Mouse (Mus musculus) heart, embryonic 12.5 days (tissue): ENCODE data around the gene Tex101. TPM values are rescaled to one million over a fixed set of nuclear protein-coding genes. Genes with fewer than 3 reads are reported as not detected.

Source experiments
- ATAC-seq: fragments of 200-750 bp; cut with Nextera tagmentation; 2 replicates; pipeline ENCODE4 v1.8.0; 2017; ENCODE audit warnings: moderate TSS enrichment, moderate library complexity; ENCODE audit not compliant: insufficient number of reproducible peaks, low FRiP score
- H3K27ac ChIP-seq: fragments of 300-500 bp; sonication (generic); 2 replicates; pipeline ENCODE4 v1.5.1; 2016; ENCODE audit warnings: mild to moderate bottlenecking, moderate library complexity; ENCODE audit not compliant: poor library complexity, severe bottlenecking
- H3K27me3 ChIP-seq: fragments of 300-500 bp; sonication (generic); replicated peaks from 2 replicates; pipeline ENCODE4 v1.6.1; 2016; ENCODE audit warnings: mild to moderate bottlenecking, moderate library complexity
- H3K36me3 ChIP-seq: fragments of 300-500 bp; sonication (generic); 2 replicates; pipeline ENCODE4 v1.6.1; 2016; ENCODE audit warnings: mild to moderate bottlenecking, moderate library complexity
- H3K4me1 ChIP-seq: fragments of 300-500 bp; sonication (generic); replicated peaks from 2 replicates; pipeline ENCODE4 v1.6.1; 2016; ENCODE audit warnings: mild to moderate bottlenecking
- H3K4me2 ChIP-seq: fragments of 300-500 bp; sonication (generic); 2 replicates; pipeline ENCODE4 v1.6.1; 2016; ENCODE audit warnings: mild to moderate bottlenecking, moderate library complexity
- H3K4me3 ChIP-seq: fragments of 300-500 bp; sonication (generic); 2 replicates; pipeline ENCODE4 v1.5.1; 2016; ENCODE audit warnings: mild to moderate bottlenecking
- H3K9ac ChIP-seq: fragments of 300-500 bp; sonication (generic); 2 replicates; pipeline ENCODE4 v1.6.1; 2016; ENCODE audit warnings: mild to moderate bottlenecking, moderate library complexity
- H3K9me3 ChIP-seq: fragments of 300-500 bp; sonication (generic); replicated peaks from 2 replicates; pipeline ENCODE4 v1.6.1; 2016; ENCODE audit warnings: mild to moderate bottlenecking, moderate library complexity
- WGBS: fragments of 180-500 bp; shearing (Covaris S2); methylation state at CpG from one replicate; pipeline ENCODE4 v1.1.7; 2016; 5-methylcytosine and 5-hydroxymethylcytosine counted together
- polyA plus RNA-seq: library from polyadenylated mRNA; unstranded; fragments of >200 nt; fragmentation: Nextera tagmentation; extraction: Ambion mirVana; gene quantifications from 2 replicates; pipeline ENCODE4 v1.2.1, GENCODE M21; 2016

The Tex101 gene
- polyA plus RNA-seq, 1 experiment from 2014 or later, result not detected

DNA sequence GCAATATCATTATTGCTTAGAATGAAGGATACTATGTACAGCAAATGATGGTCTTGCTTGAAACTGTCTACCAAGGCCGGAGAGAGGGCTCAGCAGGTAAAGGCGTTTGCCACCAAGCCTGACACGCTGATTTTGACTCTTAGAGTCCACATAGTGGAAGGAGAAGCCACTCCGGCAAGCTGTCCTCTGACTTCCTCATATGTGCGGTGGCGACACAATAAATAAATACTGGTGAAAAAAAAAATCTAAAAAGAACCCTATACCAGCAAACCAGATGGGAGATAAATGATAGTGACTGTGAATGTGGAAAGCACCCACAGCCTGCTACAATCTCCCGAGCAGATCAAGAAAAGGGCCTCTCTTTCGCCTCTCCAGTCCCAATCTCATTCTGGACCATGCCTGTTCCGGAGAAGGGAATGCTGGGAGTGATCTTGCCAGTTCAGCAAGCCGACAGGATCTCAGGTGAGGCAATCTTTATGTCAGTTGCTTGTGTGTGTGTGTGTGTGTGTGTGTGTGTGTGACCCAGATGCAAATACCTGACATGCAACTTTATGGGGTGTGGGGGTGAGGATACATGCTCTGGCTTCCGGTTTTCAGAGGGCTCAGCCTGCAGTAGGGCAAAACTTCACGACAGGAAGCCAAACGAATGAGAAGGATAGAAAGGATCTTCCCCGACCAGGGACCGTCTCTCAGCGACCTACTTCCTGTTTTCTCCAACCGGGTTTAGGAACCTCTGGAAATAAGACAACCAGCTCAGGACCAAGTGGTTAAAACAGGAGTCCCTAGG is 15.2 kb downstream of the Tex101 start:
- no peak overlapping the region for H3K27ac ChIP-seq
- 59% methylated on average over 17 of the region's 17 CpGs for WGBS
- ATAC-seq, result no peak
- H3K9ac ChIP-seq, result no peak overlapping the region
- H3K36me3 ChIP-seq, result no peaks in the 10 kb centered on the region
- H3K4me2 ChIP-seq, result no peak overlapping the region
- no peak overlapping the region for H3K4me3 ChIP-seq
- H3K27me3 ChIP-seq, result no peaks in the 10 kb centered on the region
- H3K4me1 ChIP-seq, result no peaks in the 10 kb centered on the region
- no peaks in the 10 kb centered on the region for H3K9me3 ChIP-seq

GRCm38 (mm10) chr7:24659737-24660357 is 16.6 kb downstream of the Tex101 start:
- Histone ChIP-seq H3K27me3 (no peaks in the 10 kb centered on the region), H3K9me3 (no peaks in the 10 kb centered on the region), H3K4me2 (no peak overlapping the region), H3K4me1 (no peaks in the 10 kb centered on the region), H3K36me3 (no peaks in the 10 kb centered on the region), H3K27ac (no peak overlapping the region), H3K9ac (no peak overlapping the region), H3K4me3 (no peak overlapping the region)
- ATAC-seq, result no peak
- WGBS, result 50% methylated on average over 12 of the region's 12 CpGs

DNA sequence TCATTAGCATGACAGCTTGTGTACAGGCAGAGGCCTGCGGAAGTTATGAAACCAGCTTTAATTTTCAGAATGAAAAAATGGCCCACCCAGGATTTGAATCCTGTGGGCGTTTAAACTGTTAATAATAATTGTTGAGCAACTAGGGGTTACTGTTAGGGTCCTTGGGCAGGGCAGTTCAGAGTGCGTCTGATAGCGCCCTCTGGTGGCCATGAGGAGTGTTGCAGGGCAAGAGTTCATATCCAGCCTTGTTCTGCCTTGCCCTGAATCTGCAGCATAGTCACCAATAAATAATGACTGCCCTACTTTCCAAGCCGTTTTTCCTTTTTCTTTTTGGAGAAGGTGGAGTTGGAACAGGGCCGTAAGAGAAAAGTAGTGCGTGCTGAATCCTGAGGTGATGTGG is 22.8 kb downstream of the Tex101 start:
- no peak overlapping the region for H3K4me2 ChIP-seq
- no peaks in the 10 kb centered on the region for H3K9me3 ChIP-seq
- no peaks in the 10 kb centered on the region for H3K36me3 ChIP-seq
- no peak overlapping the region for H3K27ac ChIP-seq
- no peak overlapping the region for H3K9ac ChIP-seq
- no peaks in the 10 kb centered on the region for H3K27me3 ChIP-seq
- 20% methylated on average over 7 of the region's 7 CpGs for WGBS
- H3K4me3 ChIP-seq, result no peak overlapping the region
- ATAC-seq, result no peak
- no peaks in the 10 kb centered on the region for H3K4me1 ChIP-seq

DNA sequence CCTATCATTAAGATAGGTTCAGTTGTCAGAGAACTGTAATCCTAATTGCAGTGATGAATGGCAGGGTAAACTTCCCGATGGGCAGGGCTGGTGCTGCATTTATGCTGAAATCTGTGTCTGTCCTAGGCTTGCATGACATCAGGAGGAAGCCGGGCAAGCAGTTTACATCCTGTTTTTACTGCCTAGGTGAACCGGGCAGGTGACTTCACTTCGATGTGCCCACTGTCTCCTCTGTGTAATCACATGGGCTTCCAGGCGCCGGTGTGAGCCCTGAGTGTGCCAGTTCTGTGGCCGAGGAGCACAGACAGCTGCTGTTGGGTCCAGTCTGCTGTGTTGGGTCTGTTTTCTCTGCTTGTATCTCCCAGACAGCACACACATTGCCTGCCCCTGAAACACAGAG is 30.0 kb downstream of the Tex101 start:
- Histone ChIP-seq H3K4me2 (no peak overlapping the region), H3K9ac (no peak overlapping the region), H3K9me3 (no peaks in the 10 kb centered on the region), H3K27me3 (peaks cover 20% of the 10 kb centered on the region), H3K4me1 (no peaks in the 10 kb centered on the region), H3K4me3 (no peak overlapping the region), H3K27ac (no peak overlapping the region), H3K36me3 (no peaks in the 10 kb centered on the region)
- no peak for ATAC-seq
- 67% methylated on average over 7 of the region's 7 CpGs for WGBS

- 69% methylated on average over 7 of the region's 7 CpGs for WGBS
- no peaks in the 10 kb centered on the region for H3K4me1 ChIP-seq
- no peak overlapping the region for H3K4me3 ChIP-seq
- peaks cover 31% of the 10 kb centered on the region for H3K27me3 ChIP-seq
- H3K9ac ChIP-seq, result no peak overlapping the region
- H3K27ac ChIP-seq, result no peak overlapping the region
- H3K36me3 ChIP-seq, result no peaks in the 10 kb centered on the region
- no peak for ATAC-seq
- no peak overlapping the region for H3K4me2 ChIP-seq
- H3K9me3 ChIP-seq, result no peaks in the 10 kb centered on the region
Measured at GRCm38 (mm10) chr7:24644996-24645395, 31.5 kb downstream of the Tex101 start.

GRCm38 (mm10) chr7:24644492-24644891 is 32.0 kb downstream of the Tex101 start:
- Histone ChIP-seq H3K36me3 (no peaks in the 10 kb centered on the region), H3K9ac (no peak overlapping the region), H3K27me3 (peaks cover 36% of the 10 kb centered on the region), H3K9me3 (no peaks in the 10 kb centered on the region), H3K4me2 (no peak overlapping the region), H3K4me3 (no peak overlapping the region), H3K4me1 (no peaks in the 10 kb centered on the region), H3K27ac (no peak overlapping the region)
- no peak for ATAC-seq
- WGBS, result 78% methylated on average over 6 of the region's 6 CpGs

- Histone ChIP-seq H3K9ac (no peak overlapping the region), H3K27ac (no peak overlapping the region), H3K36me3 (no peaks in the 10 kb centered on the region), H3K9me3 (no peaks in the 10 kb centered on the region), H3K4me1 (peaks cover 9% of the 10 kb centered on the region), H3K4me2 (no peak overlapping the region), H3K4me3 (no peak overlapping the region), H3K27me3 (peaks cover 56% of the 10 kb centered on the region)
- WGBS, result 5% methylated on average over 9 of the region's 9 CpGs
- ATAC-seq, result no peak
Measured at GRCm38 (mm10) chr7:24642491-24642890, 34.0 kb downstream of the Tex101 start.

DNA sequence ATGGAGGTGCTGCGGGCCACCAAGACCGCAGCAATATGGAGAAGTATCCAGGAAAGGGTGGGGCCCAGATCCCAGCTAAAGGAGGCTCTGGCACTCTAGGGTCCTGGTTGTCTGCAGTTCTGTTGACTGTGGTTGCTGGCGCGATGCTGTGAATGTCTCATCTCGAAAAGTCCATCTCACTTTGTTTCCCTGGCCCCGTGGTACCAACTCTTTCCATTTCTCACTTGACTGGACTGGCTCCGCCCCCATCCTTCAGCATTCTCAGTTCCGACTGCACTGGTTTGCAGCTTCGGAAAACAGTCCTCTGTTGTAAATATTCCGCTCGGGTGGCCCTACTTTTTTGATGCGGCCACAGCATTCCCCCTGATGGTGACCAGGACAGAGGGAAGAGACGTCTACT is 36.0 kb downstream of the Tex101 start:
- WGBS, result 68% methylated on average over 13 of the region's 13 CpGs

DNA sequence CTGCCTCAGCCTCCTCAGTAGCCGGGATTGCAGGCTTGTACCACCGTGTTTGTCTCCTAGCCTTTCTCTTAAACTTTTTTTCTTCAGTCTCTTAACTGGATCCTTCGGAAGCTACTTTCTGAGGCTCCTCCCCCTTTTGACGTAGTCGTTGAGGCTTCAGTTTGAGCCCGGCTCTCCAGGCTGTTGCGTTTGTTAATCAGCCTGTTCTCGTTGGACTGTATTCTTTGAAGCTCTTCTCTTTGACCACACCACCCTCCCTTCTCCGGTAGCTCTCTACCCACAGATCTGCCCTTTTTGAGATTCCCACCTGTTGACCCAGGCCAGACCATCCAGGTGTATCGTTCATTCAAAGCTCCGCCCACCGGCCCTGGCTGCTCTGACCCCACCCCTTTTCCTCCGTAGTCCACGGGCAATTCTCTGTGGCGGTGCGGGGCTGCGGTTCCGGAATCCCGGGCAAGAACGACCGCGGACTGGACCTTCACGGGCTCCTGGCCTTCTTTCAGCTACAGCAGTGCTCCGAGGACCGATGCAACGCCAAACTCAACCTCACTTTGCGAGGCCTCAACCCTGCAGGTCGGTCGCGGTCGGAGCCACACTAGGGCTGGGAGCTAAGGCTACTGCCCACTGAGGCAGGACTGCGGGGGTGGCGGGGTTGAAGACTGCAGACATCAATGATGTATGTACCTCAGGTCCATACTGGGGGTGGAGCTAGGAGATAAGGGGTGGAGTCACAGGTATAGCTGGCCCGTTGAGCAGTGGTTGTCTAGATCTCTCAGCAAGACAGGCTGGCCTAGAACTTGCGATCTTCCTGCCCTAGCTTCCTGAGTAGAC is 38.2 kb downstream of the Tex101 start:
- H3K9me3 ChIP-seq, result 0 out of 2 replicates have a peak, but pooled peaks cover 3% of the 10 kb centered on the region
- H3K27ac ChIP-seq, result no peak overlapping the region
- peak overlapping the region; percentile 70 for H3K4me2 ChIP-seq
- no peak for ATAC-seq
- peaks cover 69% of the 10 kb centered on the region for H3K27me3 ChIP-seq
- no peak overlapping the region for H3K9ac ChIP-seq
- peak overlapping the region; percentile 39 for H3K4me3 ChIP-seq
- H3K4me1 ChIP-seq, result peaks cover 10% of the 10 kb centered on the region
- WGBS, result 3% methylated on average over 35 of the region's 35 CpGs
- H3K36me3 ChIP-seq, result no peaks in the 10 kb centered on the region

More for the DNA sequence above, 36.0 kb downstream of the Tex101 start:
- Histone ChIP-seq H3K9me3 (no peaks in the 10 kb centered on the region), H3K4me1 (peaks cover 10% of the 10 kb centered on the region), H3K27me3 (peaks cover 74% of the 10 kb centered on the region), H3K9ac (no peak overlapping the region), H3K36me3 (no peaks in the 10 kb centered on the region), H3K27ac (no peak overlapping the region), H3K4me3 (no peak overlapping the region), H3K4me2 (no peak overlapping the region)
- no peak for ATAC-seq

DNA sequence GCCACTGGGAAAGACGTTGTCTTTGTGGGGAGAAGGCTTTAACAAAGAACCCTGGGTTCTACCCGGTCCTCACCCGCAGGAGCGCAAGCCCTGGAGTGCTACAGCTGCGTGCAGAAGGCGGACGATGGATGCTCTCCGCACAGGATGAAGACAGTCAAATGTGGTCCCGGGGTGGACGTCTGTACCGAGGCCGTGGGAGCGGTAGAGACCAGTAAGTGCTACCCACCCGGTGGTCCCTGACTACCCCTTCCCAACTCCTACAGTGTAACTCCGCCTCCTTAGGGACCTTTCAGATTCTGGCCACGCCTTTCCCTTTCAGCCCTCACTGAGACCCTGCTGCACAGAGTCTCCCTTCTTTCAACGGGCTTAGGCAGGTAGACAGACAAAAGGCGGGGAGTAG is 39.4 kb downstream of the Tex101 start:
- no peak overlapping the region for H3K4me3 ChIP-seq
- H3K4me2 ChIP-seq, result no peak overlapping the region
- no peaks in the 10 kb centered on the region for H3K36me3 ChIP-seq
- no peak for ATAC-seq
- H3K9me3 ChIP-seq, result 0 out of 2 replicates have a peak, but pooled peaks cover 4% of the 10 kb centered on the region
- H3K9ac ChIP-seq, result no peak overlapping the region
- H3K27me3 ChIP-seq, result peaks cover 63% of the 10 kb centered on the region
- H3K27ac ChIP-seq, result no peak overlapping the region
- 4% methylated on average over 18 of the region's 18 CpGs for WGBS
- H3K4me1 ChIP-seq, result peaks cover 10% of the 10 kb centered on the region

DNA sequence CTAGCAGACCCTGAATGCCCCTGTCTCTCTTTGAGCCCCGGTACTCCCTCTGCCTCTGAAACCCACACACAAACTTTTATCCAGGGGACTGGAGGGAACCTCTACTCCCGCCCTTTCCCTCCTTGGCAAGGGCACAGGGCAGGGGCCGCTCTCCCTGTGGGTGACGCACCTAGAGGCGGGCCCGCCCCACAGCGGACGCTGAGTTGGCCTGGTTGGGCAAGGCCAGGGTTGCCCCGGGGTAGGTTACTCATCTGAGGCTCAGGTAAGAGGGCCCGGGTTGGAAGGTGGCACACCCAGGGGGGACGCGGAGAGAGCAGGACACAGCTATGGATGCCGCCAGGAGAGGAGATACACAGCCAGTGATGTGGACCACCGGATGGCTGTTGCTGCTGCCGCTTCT is 40.2 kb downstream of the Tex101 start, which contains the start of gene Lypd3:
Gene Lypd3, plus strand, starts transcription at position 287 of the 400 bp plus-strand sequence.
- ATAC-seq, result no peak
- H3K4me3 ChIP-seq, result no peak within 1 kb of the TSS
- 15% methylated on average over 15 of the region's 15 CpGs for WGBS
- no peaks in the 10 kb centered on the region for H3K36me3 ChIP-seq
- no peak within 1 kb of the TSS for H3K4me2 ChIP-seq
- peaks cover 57% of the 10 kb centered on the region for H3K27me3 ChIP-seq
- no peak within 1 kb of the TSS for H3K9ac ChIP-seq
- no peak within 1 kb of the TSS for H3K27ac ChIP-seq
- H3K4me1 ChIP-seq, result peaks cover 10% of the 10 kb centered on the region
- H3K9me3 ChIP-seq, result 0 out of 2 replicates have a peak, but pooled peaks cover 4% of the 10 kb centered on the region
